In genomic region chr19:36828322-36828721, GRCm38 (mm10) we compare ENCODE assay signal across 12 mouse cellular contexts. TPM values are rescaled to one million over a fixed set of nuclear protein-coding genes. Genes with fewer than 3 reads are reported as not detected.
DNase-seq lines count a peak whose midpoint lies in the region; ATAC-seq and TF ChIP-seq lines count a peak whose summit lies in the region.
"Had no signal": no experiment of that assay in that cellular context is flagged by ENCODE, and none has a peak within 500 bp of the region (broad histone marks: within the 10 kb centered on the region; RNA-seq: fewer than 3 reads in every experiment).

No protein-coding gene starts in this region.

- no peak; the same call in 1 of the 2 replicates for TF ChIP-seq CTCF in forebrain, postnatal 0 days (IDR thresholded peaks at IDR 0.05; ENCODE audit: low read depth)

- H3K4me3 ChIP-seq in forebrain, postnatal 0 days (ENCODE audit: low read depth, low read length): no peak overlapping the region
- H3K4me3 ChIP-seq: hindbrain, embryonic 12.5 days; limb, embryonic 12.5 days had no signal

- no peak overlapping the region for H3K27ac ChIP-seq in forebrain, postnatal 0 days (ENCODE audit: low read depth, low read length)
- H3K27ac ChIP-seq: hindbrain, embryonic 12.5 days; limb, embryonic 12.5 days; macrophage had no signal

- no peak overlapping the region for H3K9ac ChIP-seq in forebrain, postnatal 0 days
- H3K9ac ChIP-seq: hindbrain, embryonic 12.5 days; limb, embryonic 12.5 days had no signal

- intact Hi-C loops in left cerebral cortex, postnatal 4 days (cut with DNase I): no loop called here

- WGBS in forebrain, postnatal 0 days: 56% methylated on average over 8 of the region's 8 CpGs

- H3K9me3 ChIP-seq in forebrain, postnatal 0 days (ENCODE audit: low read length): no peaks in the 10 kb centered on the region
- H3K9me3 ChIP-seq: hindbrain, embryonic 12.5 days; limb, embryonic 12.5 days had no signal

- peaks cover 5% of the 10 kb centered on the region; the same call in 1 of the 2 replicates for H3K4me1 ChIP-seq in forebrain, postnatal 0 days (ENCODE audit: insufficient read depth)

- peak; percentile 61 for DNase-seq in left cerebral cortex, postnatal 4 days
- DNase-seq in left cerebral cortex, adult 11 months (ENCODE audit: low spot score): no peak
- peak; percentile 25 for DNase-seq in ZHBTc4 (ENCODE audit: low read depth, low spot score)
- peak; percentile 40 to 63 for DNase-seq in cerebellum, postnatal 25 days
- DNase-seq in kidney, postnatal 25 days: peak; percentile 44 to 80
- DNase-seq in layer of hippocampus, postnatal 14 days (ENCODE audit: low spot score in 2 of 2): no peak
- no peak for DNase-seq in forebrain, postnatal 0 days
- DNase-seq in layer of hippocampus, adult 18-20 months (ENCODE audit: low spot score in 2 of 2): no peak

- H3K4me2 ChIP-seq in forebrain, postnatal 0 days (ENCODE audit: low read depth): no peak overlapping the region
- H3K4me2 ChIP-seq: hindbrain, embryonic 12.5 days; limb, embryonic 12.5 days had no signal

- ATAC-seq in forebrain, postnatal 0 days: no peak

- H3K27me3 ChIP-seq in forebrain, postnatal 0 days (ENCODE audit: insufficient read depth, low read length): no peaks in the 10 kb centered on the region
- H3K27me3 ChIP-seq: CH12.LX; hindbrain, embryonic 12.5 days; limb, embryonic 12.5 days had no signal

- H3K36me3 ChIP-seq in forebrain, postnatal 0 days (ENCODE audit: insufficient read depth): no peaks in the 10 kb centered on the region
- H3K36me3 ChIP-seq: hindbrain, embryonic 12.5 days; limb, embryonic 12.5 days had no signal

RNA-seq across cellular contexts. Expression of gene Tnks2, which starts 5.7 kb away (rescaled TPM):
- 100 to 1,000 TPM; 146 to 148 TPM for total RNA-seq in left cerebral cortex, postnatal 4 days (2021)
- 100 to 1,000 TPM; 137 to 138 TPM for total RNA-seq in layer of hippocampus, postnatal 14 days (2021)
- total RNA-seq in forebrain, postnatal 0 days (2014; rRNA removed): 175 and 182 TPM in 2 replicates
- 16.8 and 24.3 TPM in 2 replicates for polyA plus RNA-seq in forebrain, postnatal 0 days (2015; fragmentation: Nextera tagmentation; extraction: Ambion mirVana)
- total RNA-seq in layer of hippocampus, adult 18-20 months (2021): 100 to 1,000 TPM; 116 TPM

Comparison
In these comparisons a context has a peak if more than half of its experiments do, and no peak if none do; other contexts are left out.
1. DNase-seq: peak in left cerebral cortex, postnatal 4 days (single experiment), ZHBTc4 (single experiment), cerebellum, postnatal 25 days (2 of 2) and kidney, postnatal 25 days (2 of 2); none in left cerebral cortex, adult 11 months (single experiment), layer of hippocampus, postnatal 14 days (0 of 2), forebrain, postnatal 0 days (single experiment) and layer of hippocampus, adult 18-20 months (0 of 2).